Mouse (Mus musculus) right cerebral cortex, adult 2 months (tissue): ENCODE measurements around the gene Tpcn1.

Source experiments
- DNase-seq, 2 experiments: peaks; one replicate each; pipeline ENCODE4 v3.0.0; 2021 to 2022; ENCODE audit warnings: low spot score in 2 of 2

The Tpcn1 gene

DNA sequence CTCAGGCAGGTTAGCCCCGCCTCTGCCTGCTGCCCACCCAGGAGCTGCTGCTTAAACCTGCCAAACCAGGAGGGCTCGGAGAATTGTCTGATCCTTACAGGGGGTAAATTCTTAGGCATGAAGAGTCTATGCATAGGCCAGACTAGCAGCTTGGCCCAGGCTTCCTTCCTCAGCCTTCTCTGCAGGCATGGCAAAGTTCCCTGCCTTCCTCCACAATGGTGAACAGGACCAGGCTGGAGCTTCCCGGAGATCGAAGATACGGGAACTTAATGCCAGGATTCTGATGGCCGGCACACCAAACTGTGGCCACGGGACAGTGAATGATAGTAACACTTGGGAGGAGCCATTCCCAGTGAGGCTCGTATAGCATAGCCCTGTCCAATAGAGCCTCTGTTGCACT is 30.4 kb downstream of the Tpcn1 start:
- no peak for DNase-seq

DNA sequence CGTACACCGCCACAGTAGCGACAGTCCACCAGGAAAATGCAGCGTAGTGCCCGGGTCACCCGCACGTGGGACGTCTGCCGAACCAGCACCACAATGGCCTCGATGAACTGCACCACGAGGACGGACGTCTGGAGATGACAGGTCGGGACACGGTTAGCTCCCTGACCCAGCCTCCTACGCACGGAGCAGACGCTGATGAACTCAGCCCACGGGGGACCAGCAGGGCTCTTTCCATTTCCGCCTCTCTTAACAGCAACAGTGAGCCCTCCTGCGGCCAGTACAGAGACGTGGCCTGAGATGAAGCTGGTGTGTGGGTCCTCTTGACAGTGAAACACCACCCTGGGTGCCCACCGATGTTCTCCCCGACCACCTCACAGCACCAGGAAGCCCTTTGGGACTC is 32.6 kb downstream of the Tpcn1 start:
- DNase-seq = no peak

- no peak for DNase-seq
Observed at GRCm38 (mm10) chr5:120550673-120551072, 37.8 kb downstream of the Tpcn1 start.

DNA sequence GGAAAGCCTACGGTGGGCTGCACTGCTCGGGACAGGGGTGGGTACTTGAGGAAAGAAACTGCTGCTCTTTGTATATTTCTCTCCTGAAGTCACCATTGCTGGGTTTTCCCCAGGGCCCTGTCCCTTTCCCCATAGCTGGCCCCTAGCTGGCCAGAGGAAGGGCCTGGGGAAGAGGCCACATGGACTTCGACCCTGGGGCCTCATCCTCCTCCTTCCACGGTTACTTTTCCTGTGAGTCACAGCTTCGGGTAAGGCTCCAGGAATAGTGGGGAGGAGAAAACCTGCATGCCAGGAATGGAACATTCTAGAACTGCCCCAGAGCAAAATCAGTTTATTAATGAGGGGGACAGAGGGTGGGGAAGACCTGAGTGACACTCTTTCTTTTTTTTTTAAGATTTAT is 38.3 kb downstream of the Tpcn1 start:
- no peak for DNase-seq

- DNase-seq = no peak
Observed at GRCm38 (mm10) chr5:120548236-120548850, 40.1 kb downstream of the Tpcn1 start.

DNA sequence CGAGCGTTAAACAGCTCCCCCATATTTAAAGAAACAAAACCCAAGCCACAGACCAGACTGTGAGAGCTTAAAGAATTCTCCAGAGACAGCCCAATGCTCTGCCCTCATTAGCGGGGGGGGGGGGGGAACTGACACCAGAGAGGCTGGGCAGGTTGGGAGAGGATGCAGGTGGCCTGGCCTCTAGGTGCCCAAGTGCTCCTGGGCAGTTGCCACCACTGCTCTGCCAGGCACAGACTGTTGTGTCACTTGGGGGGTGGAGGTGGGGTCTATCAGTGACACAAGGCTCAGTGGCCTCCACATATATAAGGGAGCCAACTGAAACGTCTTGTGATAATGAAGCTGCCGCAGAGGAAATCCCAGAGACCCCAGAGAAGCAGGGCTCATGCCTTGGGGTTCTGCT is 51.8 kb downstream of the Tpcn1 start:
- no peak for DNase-seq

- peak in 1 of 2 experiments; percentile 47 for DNase-seq
Observed at GRCm38 (mm10) chr5:120536046-120536445, 52.4 kb downstream of the Tpcn1 start.

DNA sequence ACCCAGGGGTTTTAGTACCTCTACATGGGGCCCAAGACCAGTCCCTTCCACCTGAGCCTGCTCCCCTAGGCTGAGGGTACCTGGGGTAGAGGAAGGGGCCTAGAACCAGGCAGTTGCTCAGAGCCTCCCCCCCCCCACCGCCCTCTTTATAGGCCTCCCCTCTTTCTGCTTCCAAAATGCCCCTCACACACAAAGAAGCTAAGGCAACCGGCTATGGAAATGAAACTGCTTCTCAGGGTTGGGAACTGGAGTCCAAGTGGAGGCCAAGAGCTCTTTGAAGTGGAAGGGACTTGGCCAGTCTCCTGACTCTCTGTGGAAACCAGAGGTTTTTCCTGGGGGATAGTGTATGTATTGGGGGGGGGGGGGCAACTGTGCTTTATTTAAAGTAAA is 53.8 kb downstream of the Tpcn1 start:
- DNase-seq = no peak

DNA sequence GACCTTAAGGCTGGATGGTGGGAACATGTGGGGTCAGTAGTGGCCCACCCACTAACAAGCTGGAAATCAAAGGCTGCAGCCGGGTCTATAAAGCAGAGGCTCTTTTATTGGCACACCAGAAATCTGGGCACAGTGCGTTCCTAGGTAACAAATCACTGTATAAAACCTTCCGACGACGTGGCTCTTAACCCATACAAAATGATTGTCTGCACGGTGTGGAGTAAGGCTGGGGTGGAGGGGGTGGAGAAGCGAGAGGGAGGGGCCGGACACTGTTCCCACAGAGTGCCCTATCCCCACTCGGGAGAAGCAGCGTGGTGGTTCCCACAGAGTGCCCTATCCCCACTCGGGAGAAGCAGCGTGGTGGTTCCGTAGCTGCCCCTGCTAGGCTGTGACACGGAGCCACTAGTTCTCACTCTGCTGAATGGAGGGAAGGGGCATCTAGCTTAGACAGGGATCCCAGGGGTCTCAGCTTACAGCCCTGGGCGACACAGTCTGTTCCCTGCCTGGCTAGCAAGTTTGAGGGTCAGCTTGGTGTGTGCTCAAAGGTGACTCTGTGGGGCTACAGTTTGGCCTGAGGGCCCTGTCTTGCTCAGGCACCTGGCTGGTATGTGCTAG is 54.3 kb downstream of the Tpcn1 start:
- no peak for DNase-seq

DNA sequence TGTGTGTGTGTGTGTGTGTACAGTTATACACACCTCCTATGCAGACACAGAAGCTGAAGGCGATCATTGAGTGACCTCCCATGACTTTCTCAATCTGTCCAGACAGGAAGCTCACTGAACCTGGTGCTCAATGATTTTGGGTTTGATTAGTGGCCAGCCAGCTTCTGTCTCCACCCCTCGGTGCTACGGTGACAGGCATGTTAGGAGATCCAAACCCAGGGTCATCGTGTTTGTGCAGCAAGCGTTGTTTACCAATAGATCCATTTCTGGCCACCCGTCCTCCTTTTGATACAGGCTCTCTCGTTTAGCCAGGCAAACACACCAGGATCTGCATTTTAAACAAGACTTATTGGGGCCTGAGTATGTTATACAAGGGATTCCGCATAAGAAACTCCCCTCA is 56.8 kb downstream of the Tpcn1 start:
- no peak for DNase-seq

DNA sequence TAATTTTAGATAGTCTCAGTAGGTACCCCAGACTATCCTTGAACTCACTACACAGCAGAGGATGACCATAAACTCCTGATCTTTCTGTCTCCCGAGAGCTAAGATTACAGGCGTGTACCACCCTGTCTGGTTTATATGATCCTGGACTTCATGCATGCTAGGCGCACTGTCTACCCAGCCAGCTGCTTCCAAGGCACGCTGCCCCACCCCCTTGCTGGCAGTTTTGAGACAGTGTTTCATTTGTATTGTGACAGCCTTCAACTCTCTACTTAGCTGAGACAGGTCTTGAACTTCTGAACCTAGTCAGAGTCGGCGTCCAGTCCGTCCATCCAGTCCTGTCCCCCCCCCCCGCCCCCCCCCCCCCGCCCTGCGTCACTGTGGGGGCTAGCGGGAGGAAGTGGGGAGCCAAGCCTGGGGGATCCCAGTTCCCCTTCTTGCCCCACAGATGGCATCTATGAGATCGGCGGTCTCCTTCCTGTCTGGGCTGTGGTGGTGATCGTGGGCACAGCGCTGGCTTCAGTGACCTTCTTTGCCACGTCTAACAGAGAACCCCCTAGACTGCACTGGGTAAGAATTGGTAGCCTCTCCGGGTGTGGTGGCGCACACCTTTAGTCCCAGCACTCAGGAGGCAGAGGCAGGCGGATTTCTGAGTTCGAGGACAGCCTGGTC is 61.0 kb downstream of the Tpcn1 start:
- no peak for DNase-seq

GRCm38 (mm10) chr5:120526311-120526710 is 62.2 kb downstream of the Tpcn1 start:
- no peak for DNase-seq

DNA sequence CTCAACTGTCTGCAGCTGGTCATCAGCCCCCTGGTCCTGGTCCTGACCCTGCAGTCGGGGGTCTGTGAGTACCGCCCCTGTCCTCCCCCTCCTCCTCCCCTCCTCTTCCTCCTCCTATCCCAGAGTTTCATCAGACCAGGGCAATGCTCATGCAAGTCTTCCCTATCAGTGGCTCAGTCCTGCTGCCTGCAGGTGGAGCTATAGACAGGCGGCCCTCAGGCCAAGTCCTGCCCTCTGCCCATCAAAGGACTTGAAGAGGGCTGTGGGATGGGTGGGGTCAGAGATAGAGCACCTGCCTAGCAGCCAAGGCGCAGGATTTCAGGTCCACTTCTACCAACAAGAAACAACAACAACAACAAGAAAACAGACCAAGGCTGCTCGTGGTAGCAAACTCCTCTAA is 62.7 kb downstream of the Tpcn1 start:
- DNase-seq = no peak

DNA sequence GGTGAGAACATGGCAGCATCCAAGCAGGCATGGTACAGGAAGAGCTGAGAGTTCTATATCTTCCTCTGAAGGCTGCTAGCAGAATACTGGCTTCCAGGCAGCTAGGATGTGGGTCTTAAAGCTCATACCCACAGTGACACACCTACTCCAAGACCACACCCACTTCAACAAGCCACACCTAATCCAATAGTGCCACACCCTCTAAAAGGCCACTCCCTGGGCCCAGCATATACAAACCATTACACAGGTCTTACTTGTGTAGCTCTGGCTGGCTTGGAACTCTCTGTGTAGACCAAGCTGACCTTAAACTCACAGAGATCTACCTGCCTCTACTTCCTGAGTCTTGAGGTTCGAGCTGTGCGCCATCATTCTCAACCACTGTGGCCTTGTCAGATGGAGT is 63.7 kb downstream of the Tpcn1 start:
- DNase-seq = no peak

- DNase-seq = no peak
Observed at GRCm38 (mm10) chr5:120522649-120523048, 65.8 kb downstream of the Tpcn1 start.

DNA sequence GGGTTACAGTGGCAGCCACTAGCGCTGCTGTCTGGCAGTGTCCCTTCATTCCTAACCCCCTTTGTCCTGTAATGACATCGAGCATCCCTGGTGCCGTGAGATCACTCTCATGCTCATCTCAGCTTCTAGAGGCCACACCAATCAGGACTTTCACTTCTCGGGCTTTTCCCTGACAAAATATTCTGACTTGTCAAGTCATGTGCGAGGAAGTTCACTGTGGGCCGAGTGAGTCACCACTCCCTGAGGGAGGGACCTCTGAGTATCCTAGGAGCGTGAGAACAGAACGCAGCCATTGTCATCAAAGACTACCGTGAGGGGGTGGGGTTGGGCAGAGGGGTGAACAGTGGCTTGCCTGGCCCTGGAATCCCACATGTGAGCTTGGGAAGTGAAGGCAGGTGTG is 70.9 kb downstream of the Tpcn1 start:
- DNase-seq = no peak

- DNase-seq = no peak
Observed at GRCm38 (mm10) chr5:120516221-120516984, 72.1 kb downstream of the Tpcn1 start.

- DNase-seq = no peak
Observed at GRCm38 (mm10) chr5:120515451-120515850, 73.0 kb downstream of the Tpcn1 start.

DNA sequence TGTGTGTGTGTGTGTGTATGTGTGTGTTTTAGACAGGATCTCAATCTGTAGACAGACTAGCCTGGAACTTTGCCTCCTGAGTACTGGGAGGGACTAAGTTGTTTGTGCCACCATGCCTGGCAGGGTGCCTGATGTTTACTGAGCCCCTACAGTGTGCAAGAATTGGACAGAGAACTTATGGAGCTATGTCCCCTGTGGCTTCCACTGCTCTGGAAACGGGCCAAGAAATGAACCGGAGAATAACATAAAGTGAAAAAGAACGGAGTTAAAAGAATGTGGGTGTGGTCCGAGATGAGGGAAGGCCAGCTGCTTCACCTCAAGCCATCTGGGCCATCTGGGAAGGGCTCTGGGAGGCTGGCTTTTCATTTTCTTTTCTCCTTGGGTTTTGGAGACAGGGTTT is 73.7 kb downstream of the Tpcn1 start:
- DNase-seq = no peak

- DNase-seq = no peak
Observed at GRCm38 (mm10) chr5:120514031-120514677, 74.3 kb downstream of the Tpcn1 start.

GRCm38 (mm10) chr5:120512911-120513555 is 75.4 kb downstream of the Tpcn1 start:
- no peak for DNase-seq
